Mouse (Mus musculus) kidney, adult 9 months (tissue): ENCODE data around the gene Aicda.

Source experiments
- DNase-seq: peaks from one replicate; pipeline ENCODE4 v3.0.0; 2022

Aicda gene

GRCm38 (mm10) chr6:122601615-122602014, 48.0 kb downstream of the Aicda start:
- DNase-seq, result no peak

DNA sequence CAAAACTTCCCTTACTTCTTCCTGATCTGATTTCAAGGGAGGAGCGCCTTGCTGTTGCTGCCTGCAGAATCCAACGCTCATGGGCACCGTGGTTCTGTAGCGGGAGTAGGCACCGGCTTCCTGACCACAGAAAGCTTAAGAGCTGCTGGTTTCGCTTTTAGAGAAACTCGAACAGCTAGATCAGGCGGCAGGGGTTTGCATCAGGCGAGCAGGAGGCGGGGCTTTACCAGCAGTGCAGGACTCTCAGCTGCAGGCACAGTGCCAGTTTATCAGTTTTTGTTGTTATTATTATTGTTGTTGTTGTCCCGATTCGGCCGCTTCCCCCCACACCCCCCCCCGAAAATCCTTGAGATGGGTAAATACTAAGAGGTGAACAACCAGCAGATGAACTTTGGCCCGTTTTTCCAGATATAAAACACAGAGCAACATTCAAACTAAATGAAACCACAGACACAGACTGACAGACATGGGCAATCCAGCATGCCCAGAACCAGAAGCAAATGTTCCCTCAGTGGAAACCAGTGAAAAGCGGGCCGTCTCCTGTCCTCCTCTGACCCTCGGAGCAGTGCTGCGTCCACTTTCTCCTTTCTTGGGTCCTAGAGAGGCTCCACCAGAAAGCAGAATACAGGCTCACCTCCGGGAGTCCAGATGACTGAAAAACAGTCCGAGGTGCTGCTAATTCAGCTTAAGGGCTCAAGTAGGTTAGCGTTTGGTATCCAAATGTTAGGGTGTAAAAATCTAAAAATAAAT, 48.8 kb downstream of the Aicda start, which contains the start of gene Apobec1:
Gene Apobec1, minus strand, starts transcription at position 203 of the 750 bp plus-strand sequence.
- peak; percentile 85 for DNase-seq

GRCm38 (mm10) chr6:122602992-122603322, 49.4 kb downstream of the Aicda start:
- DNase-seq, result no peak

DNA sequence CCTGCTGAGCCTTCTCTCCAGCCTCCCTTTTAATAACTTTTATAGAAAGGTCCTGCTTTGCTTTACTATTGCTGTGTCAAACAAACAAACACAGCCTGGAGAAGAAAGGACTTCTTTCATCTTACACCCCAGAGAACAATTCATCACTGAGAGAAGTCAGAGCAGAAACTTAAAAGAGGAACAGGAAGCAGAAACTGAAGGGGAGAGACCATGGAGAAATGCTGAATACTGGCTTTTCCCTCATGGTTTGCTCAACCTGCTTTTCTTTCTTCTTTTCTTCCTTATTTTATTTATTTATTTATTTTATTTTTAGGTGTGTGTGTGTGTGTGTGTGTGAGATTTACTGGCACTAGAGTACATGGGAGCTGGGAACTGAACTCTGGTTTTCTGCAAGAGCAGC, 50.7 kb downstream of the Aicda start:
- DNase-seq, result no peak

GRCm38 (mm10) chr6:122605483-122605882, 51.9 kb downstream of the Aicda start:
- no peak for DNase-seq

DNA sequence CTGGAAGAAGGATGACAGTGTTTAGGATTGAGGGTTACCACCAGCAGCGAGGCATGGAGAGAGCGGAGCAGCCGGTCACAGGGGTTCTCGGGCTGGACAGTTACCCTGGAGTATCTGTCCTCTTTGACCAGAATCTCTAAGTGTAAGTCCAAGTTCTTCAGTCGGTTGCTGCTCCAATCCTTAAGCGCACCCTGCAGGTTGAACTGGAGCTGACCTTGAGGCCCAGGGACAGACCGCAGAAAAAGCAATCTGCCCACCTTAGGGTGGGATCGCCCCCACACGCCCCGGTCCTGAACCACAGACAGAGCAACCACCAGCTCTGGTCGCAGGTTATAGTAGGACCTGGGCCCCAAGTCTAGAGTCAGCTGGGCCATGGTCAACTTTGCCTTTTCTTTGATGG, 53.1 kb downstream of the Aicda start:
- no peak for DNase-seq

GRCm38 (mm10) chr6:122607700-122608099, 54.1 kb downstream of the Aicda start:
- no peak for DNase-seq

DNA sequence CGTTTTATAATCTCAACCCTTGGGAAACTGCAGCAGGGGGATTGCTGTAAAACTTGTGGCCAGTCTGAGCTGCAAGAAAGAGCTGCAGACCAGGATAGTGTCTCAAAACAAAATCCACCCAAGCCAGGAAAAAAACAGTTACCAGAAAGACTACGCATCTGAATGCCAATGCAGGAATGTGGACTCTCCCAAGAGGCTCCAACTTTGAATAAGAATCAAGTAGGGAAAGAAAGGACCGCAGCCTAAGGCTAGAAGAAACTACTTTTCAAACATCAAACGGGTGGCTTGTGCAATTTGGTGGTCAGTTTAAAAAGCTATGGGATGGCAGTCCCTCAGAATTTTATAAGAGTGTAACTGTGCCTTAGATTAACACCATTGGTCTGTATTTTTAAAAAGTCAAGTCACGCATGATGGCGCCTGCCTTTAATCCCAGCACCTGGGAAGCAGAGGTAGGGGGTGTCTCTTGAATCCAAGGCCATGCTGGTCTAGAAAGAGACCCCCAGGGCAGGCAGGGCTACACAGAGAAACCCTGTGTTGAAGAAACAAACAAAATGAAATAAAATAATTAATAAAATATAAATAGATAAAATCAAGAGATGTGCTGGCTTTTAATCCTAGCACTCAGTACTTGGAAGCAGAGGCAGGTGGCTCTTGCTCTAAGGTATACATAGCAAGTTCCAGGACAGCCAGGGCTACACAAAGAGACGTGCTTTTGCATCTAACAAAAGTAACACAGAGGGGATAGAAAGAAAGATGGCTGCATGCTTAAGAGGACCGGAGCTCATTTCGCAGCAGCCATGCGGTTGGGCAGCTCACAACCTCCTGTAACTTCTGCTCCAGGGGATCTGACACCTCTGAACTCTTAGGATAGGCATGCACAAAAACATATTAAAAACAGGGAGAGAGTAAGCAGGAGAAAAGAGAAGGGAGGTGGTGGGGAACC, 55.1 kb downstream of the Aicda start:
- DNase-seq, result no peak

DNA sequence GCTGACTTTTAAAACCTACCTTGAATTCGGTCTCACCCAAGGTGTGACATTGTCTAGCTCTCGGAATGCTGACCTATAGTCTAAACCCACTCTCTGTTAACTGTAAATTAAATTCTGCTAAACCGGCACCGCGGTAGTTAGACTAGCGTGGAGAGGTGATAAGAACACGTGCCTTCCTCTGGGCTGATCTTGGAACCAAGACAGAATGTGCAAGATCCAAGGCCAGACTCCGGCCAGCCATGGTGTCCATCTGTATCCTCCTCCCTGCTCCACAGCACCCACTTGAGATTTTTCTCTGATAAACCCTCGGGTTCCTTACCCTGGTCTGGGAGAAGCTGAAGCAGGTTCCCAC, 55.8 kb downstream of the Aicda start:
- DNase-seq, result no peak

GRCm38 (mm10) chr6:122609771-122610170, 56.2 kb downstream of the Aicda start, which contains the start of gene Gdf3:
Gene Gdf3, minus strand, starts transcription at chr6:122610087.
- no peak for DNase-seq

DNA sequence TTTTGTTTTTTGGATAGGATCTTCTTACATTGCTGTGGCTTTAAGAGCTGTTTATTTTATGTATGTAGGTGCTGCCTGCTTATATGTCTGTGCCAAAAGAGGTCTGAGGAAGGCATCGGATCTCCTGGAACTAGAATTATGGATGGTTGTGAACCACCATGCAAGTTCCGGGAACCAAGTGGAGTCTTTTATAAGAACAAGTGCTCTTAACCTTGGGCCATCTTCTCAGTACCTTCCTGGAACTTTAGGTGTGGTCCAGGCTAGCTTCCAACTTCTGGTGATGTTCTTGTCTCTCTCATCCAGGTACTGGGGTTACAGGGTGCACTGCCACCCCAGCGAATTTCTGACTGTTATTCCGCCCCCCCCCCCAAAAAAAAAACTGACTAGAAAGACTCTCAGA, 58.8 kb downstream of the Aicda start:
- no peak for DNase-seq
